Mouse (Mus musculus) neural tube, embryonic 10.5 days (tissue): ENCODE measurements around the gene Lpcat2b.

Source experiments
- DNase-seq: peaks from one replicate; pipeline ENCODE4 v3.0.0-alpha.2; 2017; ENCODE audit warnings: low spot score; ENCODE audit errors: extremely low spot score

Gene Lpcat2b

GRCm38 (mm10) chr5:107447977-107448376 is 16.6 kb downstream of the Lpcat2b start:
- no peak for DNase-seq

DNA sequence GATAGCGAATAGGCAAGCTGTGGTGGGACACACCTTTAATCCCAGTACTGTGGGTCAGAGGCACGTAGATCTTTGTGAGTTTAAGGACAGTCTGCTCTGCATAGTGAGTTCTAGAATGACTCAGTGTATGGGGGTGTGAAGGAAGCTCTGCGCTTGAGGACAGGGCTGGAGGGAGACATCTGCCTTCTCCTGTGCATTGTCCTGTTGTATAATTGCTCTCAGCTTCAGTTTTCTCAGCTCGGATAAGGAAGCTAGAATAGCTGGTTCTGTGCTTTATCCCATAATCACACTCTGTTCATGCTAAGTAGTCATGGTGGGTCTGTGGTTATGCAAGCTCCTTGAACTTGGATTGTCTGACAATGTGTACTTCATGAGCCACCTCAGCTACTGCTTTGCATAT is 17.4 kb downstream of the Lpcat2b start:
- no peak for DNase-seq

DNA sequence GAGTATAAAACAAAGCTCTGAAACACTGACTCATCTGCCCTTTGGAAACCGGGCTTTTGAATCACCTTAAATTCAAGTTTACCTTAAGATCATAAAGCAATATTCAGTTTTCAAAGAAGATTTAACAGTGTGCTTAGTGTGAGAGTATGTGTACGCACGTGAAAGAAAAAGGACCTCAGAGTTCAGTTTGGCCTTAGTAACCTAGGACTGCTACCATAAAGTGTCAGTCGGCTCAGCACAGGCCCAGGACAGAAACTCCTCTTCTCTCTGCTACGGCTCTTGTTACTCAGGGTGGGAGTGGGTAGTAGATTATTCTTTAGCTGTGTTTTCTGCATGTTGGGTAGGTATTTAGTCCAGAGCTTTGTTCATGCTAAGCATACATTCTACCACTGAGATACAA is 18.3 kb downstream of the Lpcat2b start:
- DNase-seq, result no peak

DNA sequence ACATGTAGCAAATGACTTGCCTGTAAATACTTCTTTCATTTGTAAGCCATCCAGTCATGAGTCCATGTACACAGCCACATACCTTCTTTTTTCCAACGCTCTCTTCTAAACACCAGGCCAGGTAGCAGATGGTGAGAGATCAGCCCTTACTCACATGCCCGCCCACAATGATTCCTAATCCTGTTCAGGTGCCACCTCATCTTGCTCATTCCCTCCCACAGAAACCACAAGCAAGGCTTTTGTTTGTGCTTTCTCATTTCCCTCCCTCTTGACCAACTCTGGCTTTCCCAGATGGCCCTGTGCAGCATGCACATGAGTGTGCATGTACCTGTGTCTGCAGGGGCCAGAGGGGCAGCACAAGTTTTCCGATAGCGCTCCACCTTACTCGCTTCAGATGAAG is 18.9 kb downstream of the Lpcat2b start:
- DNase-seq, result no peak

DNA sequence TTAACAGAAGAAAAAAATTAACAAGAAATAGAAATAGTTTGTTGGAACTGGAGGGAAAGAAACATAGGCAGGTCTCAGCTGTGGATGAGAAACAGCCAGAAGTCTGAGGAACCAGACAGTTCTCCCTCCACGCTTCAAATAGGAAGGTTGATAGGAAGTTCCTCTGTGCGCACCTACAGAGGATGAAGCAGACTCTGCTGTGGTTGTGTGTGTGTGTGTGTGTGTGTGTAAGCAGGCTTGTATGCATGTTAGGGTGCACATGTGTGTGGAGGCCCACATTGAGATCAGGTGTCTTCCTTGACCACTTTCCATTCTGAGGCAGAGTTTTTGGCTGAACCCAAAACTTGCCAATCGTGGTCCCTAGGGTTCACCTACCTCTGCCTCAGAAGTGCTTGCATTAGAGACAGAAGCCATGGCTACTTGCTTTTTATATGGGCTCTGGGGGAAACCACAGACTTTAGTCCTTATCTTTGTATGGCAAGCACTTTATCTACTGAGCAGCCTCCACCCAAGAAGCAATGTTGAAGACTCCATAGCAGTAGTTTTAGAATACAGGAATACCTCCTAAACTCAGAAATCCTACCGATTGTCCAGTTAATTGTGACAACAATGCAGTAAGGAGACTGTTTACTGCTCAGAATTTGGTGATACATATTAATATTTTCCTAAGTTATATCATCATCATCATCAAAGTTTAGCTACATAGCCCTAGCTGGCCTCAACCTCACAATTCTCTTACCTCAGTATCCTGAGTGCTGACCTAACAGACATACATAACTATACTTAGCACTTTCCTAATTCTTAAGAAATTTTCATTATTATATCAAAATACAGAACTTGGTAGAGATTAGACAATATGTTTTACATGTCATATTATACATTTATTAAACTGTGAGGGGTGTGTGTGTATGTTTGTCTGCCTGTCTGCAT is 31.1 kb downstream of the Lpcat2b start:
- DNase-seq, result no peak

- no peak for DNase-seq
Measured at GRCm38 (mm10) chr5:107466501-107466900, 35.2 kb downstream of the Lpcat2b start.

GRCm38 (mm10) chr5:107467098-107467497 is 35.7 kb downstream of the Lpcat2b start:
- DNase-seq, result no peak

- no peak for DNase-seq
Measured at GRCm38 (mm10) chr5:107470600-107471329, 39.4 kb downstream of the Lpcat2b start.

- no peak for DNase-seq
Measured at GRCm38 (mm10) chr5:107480194-107480593, 48.8 kb downstream of the Lpcat2b start.
